Mouse (Mus musculus): ENCODE results near the gene Wdr12. TPM values are rescaled to one million over a fixed set of nuclear protein-coding genes. Genes with fewer than 3 reads are reported as not detected.
A peak's percentile ranks its signal among the peaks of the same experiment; 100 is the strongest.

The Wdr12 gene
- polyA plus RNA-seq, 2 experiments, result 14.4 to 38.2 TPM

GRCm38 (mm10) chr1:60098839-60099238 lies 394 bp upstream of the Wdr12 start:
- peak overlapping the region; percentile 76 to 97 for H3K4me3 ChIP-seq (ENCODE audit: insufficient read depth in 1 of 2, low read depth in 2 of 2, low read length in 2 of 2)
- H3K9me3 ChIP-seq (ENCODE audit: control insufficient read depth, low read length), result no peaks in the 10 kb centered on the region
- no peak for ATAC-seq (ENCODE audit: insufficient read depth)
- no peaks in the 10 kb centered on the region for H3K27me3 ChIP-seq (ENCODE audit: control insufficient read depth, insufficient read depth, low read length)
- peak overlapping the region; percentile 93 for H3K4me2 ChIP-seq (ENCODE audit: low read depth)
- peaks cover 6 to 7% of the 10 kb centered on the region in 2 experiments; a peak in 3 of 4 replicates for H3K4me1 ChIP-seq (replicated peaks; ENCODE audit: control insufficient read depth in 2 of 2, insufficient read depth in 2 of 2, low read length in 1 of 2)
- 8% methylated on average over 9 of the region's 9 CpGs for WGBS (ENCODE audit: insufficient replicate concordance)
- H3K9ac ChIP-seq (replicated peaks), result peak overlapping the region; percentile 80
- peak in 1 of 3 experiments; percentile 14 for DNase-seq (ENCODE audit: low read depth in 3 of 3, low spot score in 3 of 3)
- TF ChIP-seq CTCF (IDR thresholded peaks at IDR 0.05; ENCODE audit: low read depth) (no peak), EP300 (IDR thresholded peaks at IDR 0.05; ENCODE audit: low read depth) (no peak)
- H3K27ac ChIP-seq, result peak overlapping the region; percentile 89; the same call in 1 of the 2 replicates
- H3K36me3 ChIP-seq (replicated peaks; ENCODE audit: control insufficient read depth, insufficient read depth, low read depth), result no peaks in the 10 kb centered on the region; the same call in 1 of the 2 replicates

- no peaks in the 10 kb centered on the region for H3K9me3 ChIP-seq (ENCODE audit: control insufficient read depth, low read length)
- WGBS (ENCODE audit: insufficient replicate concordance), result 0% methylated on average over 25 of the region's 25 CpGs
- TF ChIP-seq CTCF (IDR thresholded peaks at IDR 0.05; ENCODE audit: low read depth) (no peak), EP300 (IDR thresholded peaks at IDR 0.05; ENCODE audit: low read depth) (no peak)
- H3K4me3 ChIP-seq (ENCODE audit: insufficient read depth in 1 of 2, low read depth in 2 of 2, low read length in 2 of 2), result peak overlapping the region; percentile 76 to 97
- peak in 2 of 3 experiments; percentile 54 to 62 for DNase-seq (ENCODE audit: low read depth in 3 of 3, low spot score in 3 of 3)
- H3K27ac ChIP-seq, result peak overlapping the region; percentile 89
- no peaks in the 10 kb centered on the region; the same call in 1 of the 2 replicates for H3K36me3 ChIP-seq (replicated peaks; ENCODE audit: control insufficient read depth, insufficient read depth, low read depth)
- no peaks in the 10 kb centered on the region for H3K27me3 ChIP-seq (ENCODE audit: control insufficient read depth, insufficient read depth, low read length)
- H3K4me2 ChIP-seq (ENCODE audit: low read depth), result peak overlapping the region; percentile 93
- H3K9ac ChIP-seq (replicated peaks), result peak overlapping the region; percentile 80
- peak; percentile 79 for ATAC-seq (ENCODE audit: insufficient read depth)
- peaks cover 6 to 7% of the 10 kb centered on the region in 2 experiments; a peak in 3 of 4 replicates for H3K4me1 ChIP-seq (replicated peaks; ENCODE audit: control insufficient read depth in 2 of 2, insufficient read depth in 2 of 2, low read length in 1 of 2)
These were observed 995 bp downstream of the Wdr12 start for GRCm38 (mm10) chr1:60097277-60098023.

GRCm38 (mm10) chr1:60096572-60097276 lies 1.7 kb downstream of the Wdr12 start:
- ATAC-seq (ENCODE audit: insufficient read depth) (no peak), DNase-seq (ENCODE audit: low read depth in 3 of 3, low spot score in 3 of 3) (peak in 2 of 3 experiments; percentile 3 to 17)
- 2% methylated on average over 13 of the region's 13 CpGs for WGBS (ENCODE audit: insufficient replicate concordance)
- Histone ChIP-seq H3K36me3 (replicated peaks; ENCODE audit: control insufficient read depth, insufficient read depth, low read depth) (no peaks in the 10 kb centered on the region; the same call in 1 of the 2 replicates), H3K4me2 (ENCODE audit: low read depth) (peak overlapping the region; percentile 93), H3K9me3 (ENCODE audit: control insufficient read depth, low read length) (no peaks in the 10 kb centered on the region), H3K27me3 (ENCODE audit: control insufficient read depth, insufficient read depth, low read length) (no peaks in the 10 kb centered on the region), H3K4me3 (ENCODE audit: insufficient read depth in 1 of 2, low read depth in 2 of 2, low read length in 2 of 2) (peak overlapping the region; percentile 76 to 97), H3K27ac (peak overlapping the region; percentile 89), H3K9ac (replicated peaks) (peak overlapping the region; percentile 80), H3K4me1 (replicated peaks; ENCODE audit: control insufficient read depth in 2 of 2, insufficient read depth in 2 of 2, low read length in 1 of 2) (peaks cover 6 to 7% of the 10 kb centered on the region in 2 experiments; a peak in 3 of 4 replicates)
- no peak for TF ChIP-seq CTCF (IDR thresholded peaks at IDR 0.05; ENCODE audit: low read depth)
- TF ChIP-seq EP300 (IDR thresholded peaks at IDR 0.05; ENCODE audit: low read depth), result no peak

- Histone ChIP-seq H3K9ac (replicated peaks) (no peak overlapping the region), H3K4me1 (replicated peaks; ENCODE audit: control insufficient read depth in 2 of 2, insufficient read depth in 2 of 2, low read length in 1 of 2) (no peaks in the 10 kb centered on the region), H3K4me2 (ENCODE audit: low read depth) (no peak overlapping the region), H3K9me3 (ENCODE audit: control insufficient read depth, low read length) (no peaks in the 10 kb centered on the region), H3K4me3 (ENCODE audit: insufficient read depth in 1 of 2, low read depth in 2 of 2, low read length in 2 of 2) (no peak overlapping the region), H3K27me3 (ENCODE audit: control insufficient read depth, insufficient read depth, low read length) (no peaks in the 10 kb centered on the region), H3K27ac (no peak overlapping the region), H3K36me3 (replicated peaks; ENCODE audit: control insufficient read depth, insufficient read depth, low read depth) (peaks cover 25% of the 10 kb centered on the region)
- ATAC-seq (ENCODE audit: insufficient read depth), result no peak
- TF ChIP-seq EP300 (IDR thresholded peaks at IDR 0.05; ENCODE audit: low read depth) (no peak), CTCF (IDR thresholded peaks at IDR 0.05; ENCODE audit: low read depth) (no peak)
- WGBS (ENCODE audit: insufficient replicate concordance), result 77% methylated on average over 6 of the region's 6 CpGs
- DNase-seq (ENCODE audit: low read depth in 3 of 3, low spot score in 3 of 3), result no peak
These were observed 22.0 kb downstream of the Wdr12 start for GRCm38 (mm10) chr1:60076411-60076810.

GRCm38 (mm10) chr1:60075590-60075989 lies 22.9 kb downstream of the Wdr12 start:
- no peak overlapping the region for H3K4me3 ChIP-seq (ENCODE audit: insufficient read depth in 1 of 2, low read depth in 2 of 2, low read length in 2 of 2)

More at GRCm38 (mm10) chr1:60075590-60075989, 22.9 kb downstream of the Wdr12 start:
- WGBS (ENCODE audit: insufficient replicate concordance), result 57% methylated on average over 3 of the region's 3 CpGs
- ATAC-seq (ENCODE audit: insufficient read depth) (no peak), DNase-seq (ENCODE audit: low read depth in 3 of 3, low spot score in 3 of 3) (no peak)
- Histone ChIP-seq H3K27ac (no peak overlapping the region), H3K36me3 (replicated peaks; ENCODE audit: control insufficient read depth, insufficient read depth, low read depth) (peaks cover 25% of the 10 kb centered on the region), H3K9ac (replicated peaks) (no peak overlapping the region), H3K4me2 (ENCODE audit: low read depth) (no peak overlapping the region), H3K27me3 (ENCODE audit: control insufficient read depth, insufficient read depth, low read length) (no peaks in the 10 kb centered on the region), H3K4me1 (replicated peaks; ENCODE audit: control insufficient read depth in 2 of 2, insufficient read depth in 2 of 2, low read length in 1 of 2) (no peaks in the 10 kb centered on the region), H3K9me3 (ENCODE audit: control insufficient read depth, low read length) (no peaks in the 10 kb centered on the region)
- TF ChIP-seq CTCF (IDR thresholded peaks at IDR 0.05; ENCODE audit: low read depth), result no peak
- TF ChIP-seq EP300 (IDR thresholded peaks at IDR 0.05; ENCODE audit: low read depth), result no peak
